Mouse (Mus musculus): Measurements from ENCODE around the gene Lctl. TPM values are rescaled to one million over a fixed set of nuclear protein-coding genes. Genes with fewer than 3 reads are reported as not detected.

The Lctl gene
- polyA plus RNA-seq, 1 experiment: not detected

- Histone ChIP-seq H3K4me3 (replicated peaks; ENCODE audit: control insufficient read depth, low read depth, low read length) (peak overlapping the region; percentile 92), H3K4me1 (ENCODE audit: control insufficient read depth, insufficient read depth, low read length) (no peaks in the 10 kb centered on the region; the same call in 1 of the 2 replicates), H3K27ac (ENCODE audit: control insufficient read depth, insufficient read depth, low read depth, low read length, poor library complexity) (peak overlapping the region; percentile 55)
- TF ChIP-seq POLR2A (IDR thresholded peaks at IDR 0.05; ENCODE audit: borderline replicate concordance, control insufficient read depth, low read depth, low read length): no peak
- TF ChIP-seq CTCF (IDR thresholded peaks at IDR 0.05; ENCODE audit: control insufficient read depth, insufficient read depth, low read length): no peak
- 3% methylated on average over 18 of the region's 18 CpGs for WGBS
Observed at GRCm38 (mm10) chr9:64172145-64172815, 55.3 kb downstream of the Lctl start.

GRCm38 (mm10) chr9:64172816-64173665 lies 56.1 kb downstream of the Lctl start, which contains the start of the genes Zwilch and Rpl4:
Gene Zwilch (minus strand): TSS chr9:64173104.
Gene Rpl4 (plus strand): TSS chr9:64173375.
- TF ChIP-seq POLR2A (IDR thresholded peaks at IDR 0.05; ENCODE audit: borderline replicate concordance, control insufficient read depth, low read depth, low read length) (peak; percentile 87), CTCF (IDR thresholded peaks at IDR 0.05; ENCODE audit: control insufficient read depth, insufficient read depth, low read length) (no peak)
- Histone ChIP-seq H3K4me3 (replicated peaks; ENCODE audit: control insufficient read depth, low read depth, low read length) (peak within 1 kb of the TSS; percentile 92), H3K4me1 (ENCODE audit: control insufficient read depth, insufficient read depth, low read length) (no peaks in the 10 kb centered on the region; the same call in 1 of the 2 replicates), H3K27ac (ENCODE audit: control insufficient read depth, insufficient read depth, low read depth, low read length, poor library complexity) (peak within 1 kb of the TSS; percentile 55)
- WGBS: under 1% methylated on average over 42 of the region's 42 CpGs

GRCm38 (mm10) chr9:64173666-64174220 lies 56.8 kb downstream of the Lctl start:
- no peaks in the 10 kb centered on the region; the same call in 1 of the 2 replicates for H3K4me1 ChIP-seq (ENCODE audit: control insufficient read depth, insufficient read depth, low read length)
- H3K4me3 ChIP-seq (replicated peaks; ENCODE audit: control insufficient read depth, low read depth, low read length): peak overlapping the region; percentile 92
- under 1% methylated on average over 16 of the region's 16 CpGs for WGBS
- TF ChIP-seq CTCF (IDR thresholded peaks at IDR 0.05; ENCODE audit: control insufficient read depth, insufficient read depth, low read length) (no peak), POLR2A (IDR thresholded peaks at IDR 0.05; ENCODE audit: borderline replicate concordance, control insufficient read depth, low read depth, low read length) (no peak)
- H3K27ac ChIP-seq (ENCODE audit: control insufficient read depth, insufficient read depth, low read depth, low read length, poor library complexity): peak overlapping the region; percentile 44

GRCm38 (mm10) chr9:64174341-64174740 lies 57.4 kb downstream of the Lctl start:
- no peaks in the 10 kb centered on the region; the same call in 1 of the 2 replicates for H3K4me1 ChIP-seq (ENCODE audit: control insufficient read depth, insufficient read depth, low read length)

GRCm38 (mm10) chr9:64174766-64175165 lies 57.8 kb downstream of the Lctl start:
- H3K4me1 ChIP-seq (ENCODE audit: control insufficient read depth, insufficient read depth, low read length): no peaks in the 10 kb centered on the region; the same call in 1 of the 2 replicates
- TF ChIP-seq POLR2A (IDR thresholded peaks at IDR 0.05; ENCODE audit: borderline replicate concordance, control insufficient read depth, low read depth, low read length) (no peak), CTCF (IDR thresholded peaks at IDR 0.05; ENCODE audit: control insufficient read depth, insufficient read depth, low read length) (no peak)
- H3K27ac ChIP-seq (ENCODE audit: control insufficient read depth, insufficient read depth, low read depth, low read length, poor library complexity): no peak overlapping the region
- H3K4me3 ChIP-seq (replicated peaks; ENCODE audit: control insufficient read depth, low read depth, low read length): no peak overlapping the region
- WGBS: 65% methylated on average over 8 of the region's 8 CpGs

More at GRCm38 (mm10) chr9:64174341-64174740, 57.4 kb downstream of the Lctl start:
- Histone ChIP-seq H3K4me3 (replicated peaks; ENCODE audit: control insufficient read depth, low read depth, low read length) (no peak overlapping the region), H3K27ac (ENCODE audit: control insufficient read depth, insufficient read depth, low read depth, low read length, poor library complexity) (no peak overlapping the region)
- no peak for TF ChIP-seq CTCF (IDR thresholded peaks at IDR 0.05; ENCODE audit: control insufficient read depth, insufficient read depth, low read length)
- no peak for TF ChIP-seq POLR2A (IDR thresholded peaks at IDR 0.05; ENCODE audit: borderline replicate concordance, control insufficient read depth, low read depth, low read length)

GRCm38 (mm10) chr9:64175378-64175777 lies 58.4 kb downstream of the Lctl start:
- H3K27ac ChIP-seq (ENCODE audit: control insufficient read depth, insufficient read depth, low read depth, low read length, poor library complexity): no peak overlapping the region
- 74% methylated on average over 11 of the region's 11 CpGs for WGBS
- H3K4me1 ChIP-seq (ENCODE audit: control insufficient read depth, insufficient read depth, low read length): no peaks in the 10 kb centered on the region; the same call in 1 of the 2 replicates
- TF ChIP-seq POLR2A (IDR thresholded peaks at IDR 0.05; ENCODE audit: borderline replicate concordance, control insufficient read depth, low read depth, low read length): no peak
- TF ChIP-seq CTCF (IDR thresholded peaks at IDR 0.05; ENCODE audit: control insufficient read depth, insufficient read depth, low read length): no peak
- no peak overlapping the region for H3K4me3 ChIP-seq (replicated peaks; ENCODE audit: control insufficient read depth, low read depth, low read length)

- Histone ChIP-seq H3K27ac (ENCODE audit: control insufficient read depth, insufficient read depth, low read depth, low read length, poor library complexity) (no peak overlapping the region), H3K4me3 (replicated peaks; ENCODE audit: control insufficient read depth, low read depth, low read length) (peak overlapping the region; percentile 100), H3K4me1 (ENCODE audit: control insufficient read depth, insufficient read depth, low read length) (no peaks in the 10 kb centered on the region; the same call in 1 of the 2 replicates)
- TF ChIP-seq CTCF (IDR thresholded peaks at IDR 0.05; ENCODE audit: control insufficient read depth, insufficient read depth, low read length): no peak
- TF ChIP-seq POLR2A (IDR thresholded peaks at IDR 0.05; ENCODE audit: borderline replicate concordance, control insufficient read depth, low read depth, low read length): no peak
- WGBS: 57% methylated on average over 3 of the region's 3 CpGs
Observed at GRCm38 (mm10) chr9:64178610-64178973, 61.6 kb downstream of the Lctl start.

Measured in bone marrow, adult 2 months (tissue).